Mouse (Mus musculus): ENCODE measurements around the gene Fam208b.

- TF ChIP-seq POLR2A (IDR thresholded peaks at IDR 0.05; ENCODE audit: insufficient read depth, low read length) (no peak), EP300 (IDR thresholded peaks at IDR 0.05; ENCODE audit: insufficient read depth, low read depth, low read length) (no peak), CTCF (IDR thresholded peaks at IDR 0.05; ENCODE audit: low read depth, low read length) (no peak)
Measured at GRCm38 (mm10) chr13:3523459-3523858, 87.4 kb downstream of the Fam208b start.

Measured in ES-Bruce4 (cell line).